Mouse (Mus musculus) CH12.LX (cell line): ENCODE data around the gene Tac1. TPM values are rescaled to one million over a fixed set of nuclear protein-coding genes. Genes with fewer than 3 reads are reported as not detected.

ENCODE experiments used
- DNase-seq: peaks from one replicate; pipeline ENCODE4 v3.0.0-alpha.2; 2013; ENCODE audit errors: extremely low read depth
- H3K27ac ChIP-seq: 2 replicates; pipeline ENCODE4 v1.5.1; 2012; ENCODE audit warnings: low read depth, mild to moderate bottlenecking, control low read depth, moderate library complexity; ENCODE audit not compliant: insufficient read depth
- H3K27me3 ChIP-seq: replicated peaks from 2 replicates; pipeline ENCODE3; 2012; ENCODE audit warnings: inconsistent platforms
- H3K36me3 ChIP-seq, 2 experiments: replicated peaks in 1 of 2; 2 replicates each; pipeline versions ENCODE3 to v1.6.1; 2012; ENCODE audit warnings: inconsistent platforms in 1 of 2, low read length in 1 of 2, mild to moderate bottlenecking in 1 of 2, mixed read lengths in 1 of 2, moderate library complexity in 1 of 2; ENCODE audit not compliant: control insufficient read depth in 1 of 2, insufficient read depth in 1 of 2
- H3K4me1 ChIP-seq, 2 experiments: 2 replicates each; pipeline ENCODE4 v1.6.1; 2012; ENCODE audit warnings: inconsistent platforms in 1 of 2, moderate library complexity in 1 of 2; ENCODE audit not compliant: insufficient read depth in 2 of 2, control insufficient read depth in 1 of 2
- H3K4me2 ChIP-seq: 2 replicates; pipeline ENCODE4 v1.6.1; 2012; ENCODE audit warnings: low read depth, mild to moderate bottlenecking, control low read depth; ENCODE audit not compliant: poor library complexity, insufficient read depth, severe bottlenecking
- H3K4me3 ChIP-seq, 3 experiments: fragments of 150-350 bp in 1 of 3; sonication (generic) in 1 of 3; replicated peaks in 1 of 3; 2 replicates each; pipeline versions ENCODE3 to v1.5.1; 2011 to 2012; ENCODE audit warnings: low read depth in 2 of 3, low read length in 2 of 3, mild to moderate bottlenecking in 2 of 3, moderate library complexity in 2 of 3, control low read depth in 1 of 3, improper control_type of control experiment in 1 of 3, inconsistent platforms in 1 of 3, mixed read lengths in 1 of 3; ENCODE audit not compliant: poor library complexity in 1 of 3
- H3K79me2 ChIP-seq: replicated peaks from 2 replicates; pipeline ENCODE4 v1.6.1; 2012; ENCODE audit warnings: mild to moderate bottlenecking, moderate library complexity; ENCODE audit not compliant: control insufficient read depth, poor library complexity, insufficient read depth, severe bottlenecking; ENCODE audit errors: extremely low read depth
- H3K9ac ChIP-seq: 2 replicates; pipeline ENCODE4 v1.6.1; 2012; ENCODE audit warnings: low read depth, mild to moderate bottlenecking, control low read depth, moderate library complexity; ENCODE audit not compliant: insufficient read depth
- H3K9me3 ChIP-seq: replicated peaks from 2 replicates; pipeline ENCODE3; 2012; ENCODE audit warnings: low read length, inconsistent platforms, mixed read lengths
- BHLHE40 ChIP-seq: IDR thresholded peaks from 2 replicates; pipeline ENCODE4 v1.6.1; 2011; ENCODE audit warnings: mild to moderate bottlenecking, low read depth, low read length, improper control_type of control experiment
- CHD2 ChIP-seq: IDR thresholded peaks from 2 replicates; pipeline ENCODE4 v1.6.1; 2011; ENCODE audit warnings: low read length, improper control_type of control experiment
- CTCF ChIP-seq, 2 experiments: IDR thresholded peaks in 1 of 2; conservative IDR thresholded peaks in 1 of 2; 2 replicates each; pipeline ENCODE4 v1.5.1; 2011 to 2012; ENCODE audit warnings: low read depth in 2 of 2, low read length in 2 of 2, improper control_type of control experiment in 1 of 2, inconsistent platforms in 1 of 2, mild to moderate bottlenecking in 1 of 2, moderate library complexity in 1 of 2
- E2F4 ChIP-seq: IDR thresholded peaks from 2 replicates; pipeline ENCODE4 v1.6.1; 2011; ENCODE audit warnings: low read depth, low read length, improper control_type of control experiment; ENCODE audit not compliant: insufficient replicate concordance
- ELF1 ChIP-seq: IDR thresholded peaks from 2 replicates; pipeline ENCODE4 v1.6.1; 2014; ENCODE audit warnings: low read depth, mild to moderate bottlenecking, inconsistent platforms, low read length, improper control_type of control experiment
- EP300 ChIP-seq: IDR thresholded peaks from 2 replicates; pipeline ENCODE4 v1.6.1; 2011; ENCODE audit warnings: low read length, improper control_type of control experiment
- HCFC1 ChIP-seq: IDR thresholded peaks from 2 replicates; pipeline ENCODE4 v1.6.1; 2012; ENCODE audit warnings: low read depth, mild to moderate bottlenecking, inconsistent platforms, low read length, improper control_type of control experiment
- IRF4 ChIP-seq: IDR thresholded peaks from 2 replicates; pipeline ENCODE4 v1.6.1; 2014; ENCODE audit warnings: low read depth, mild to moderate bottlenecking, inconsistent platforms, low read length, improper control_type of control experiment
- JUN ChIP-seq: IDR thresholded peaks from 2 replicates; pipeline ENCODE4 v1.6.1; 2011; ENCODE audit warnings: low read depth, mild to moderate bottlenecking, low read length, improper control_type of control experiment, moderate library complexity; ENCODE audit not compliant: insufficient read depth
- KAT2A ChIP-seq: IDR thresholded peaks from 2 replicates; pipeline ENCODE4 v1.6.1; 2012; ENCODE audit warnings: low read length, improper control_type of control experiment, inconsistent platforms; ENCODE audit not compliant: insufficient replicate concordance
- MXI1 ChIP-seq: IDR thresholded peaks from 2 replicates; pipeline ENCODE4 v1.6.1; 2011; ENCODE audit warnings: mild to moderate bottlenecking, low read depth, low read length, improper control_type of control experiment
- MYC ChIP-seq: IDR thresholded peaks from 2 replicates; pipeline ENCODE4 v1.6.1; 2011; ENCODE audit warnings: low read depth, mild to moderate bottlenecking, improper control_type of control experiment, low read length
- NRF1 ChIP-seq: IDR thresholded peaks from 2 replicates; pipeline ENCODE4 v1.6.1; 2014; ENCODE audit warnings: low read depth, mild to moderate bottlenecking, inconsistent platforms, low read length, improper control_type of control experiment, moderate library complexity
- POLR2AphosphoS2 ChIP-seq: IDR thresholded peaks from 2 replicates; pipeline ENCODE4 v1.6.1; 2011; ENCODE audit warnings: low read depth, low read length, improper control_type of control experiment
- RAD21 ChIP-seq: IDR thresholded peaks from 2 replicates; pipeline ENCODE4 v1.6.1; 2011; ENCODE audit warnings: low read depth, mild to moderate bottlenecking, low read length, improper control_type of control experiment, moderate library complexity
- SIN3A ChIP-seq: IDR thresholded peaks from 2 replicates; pipeline ENCODE4 v1.6.1; 2012; ENCODE audit warnings: low read length, improper control_type of control experiment, inconsistent platforms
- TCF12 ChIP-seq: IDR thresholded peaks from 2 replicates; pipeline ENCODE4 v1.6.1; 2014; ENCODE audit warnings: low read depth, mild to moderate bottlenecking, inconsistent platforms, low read length, improper control_type of control experiment
- USF1 ChIP-seq: IDR thresholded peaks from 2 replicates; pipeline ENCODE4 v1.6.1; 2014; ENCODE audit warnings: low read depth, mild to moderate bottlenecking, inconsistent platforms, low read length, improper control_type of control experiment
- USF2 ChIP-seq: conservative IDR thresholded peaks from 2 replicates; pipeline ENCODE4 v1.6.1; 2011; ENCODE audit warnings: low read depth, low read length, improper control_type of control experiment
- ZC3H11A ChIP-seq: IDR thresholded peaks from 2 replicates; pipeline ENCODE4 v1.6.1; 2012; ENCODE audit warnings: low read depth, mild to moderate bottlenecking, inconsistent platforms, low read length, improper control_type of control experiment
- ZNF384 ChIP-seq: IDR thresholded peaks from 2 replicates; pipeline ENCODE4 v1.6.1; 2012; ENCODE audit warnings: low read depth, low read length, improper control_type of control experiment, inconsistent platforms
- dilution Hi-C: fragments of 300-500 bp; cut with MboI; formaldehyde crosslinking; loops from 2 replicates; pipeline ENCODE4 v1.14.3; 2020; ENCODE audit warnings: low sequenced_read_pairs; ENCODE audit not compliant: extremely low pct_unique_long_range_greater_than_20kb, extremely low pct_ligation_motif_present
- in situ Hi-C: fragments of 300-500 bp; cut with MboI; formaldehyde crosslinking; loops from 3 replicates; pipeline ENCODE4 v1.14.3; 2019; ENCODE audit warnings: low sequenced_read_pairs, low pct_ligation_motif_present, low pct_unique_long_range_greater_than_20kb, mixed read lengths
- polyA plus RNA-seq: library from polyadenylated mRNA; unstranded; fragments of >175 nt; gene quantifications from 2 replicates; pipeline ENCODE4 v1.2.1, GENCODE M21; 2012; ENCODE audit warnings: low read depth; ENCODE audit not compliant: insufficient read length
- total RNA-seq, 2 experiments: library from RNA; depleted of rRNA; stranded (reverse); fragments of 300-350 nt in 1 of 2; fragments of >200 nt in 1 of 2; gene quantifications; 2 replicates each; pipeline ENCODE4 v1.2.3; 2012 to 2014

Tac1 gene
- total and polyA plus RNA-seq, 3 experiments, result not detected

DNA sequence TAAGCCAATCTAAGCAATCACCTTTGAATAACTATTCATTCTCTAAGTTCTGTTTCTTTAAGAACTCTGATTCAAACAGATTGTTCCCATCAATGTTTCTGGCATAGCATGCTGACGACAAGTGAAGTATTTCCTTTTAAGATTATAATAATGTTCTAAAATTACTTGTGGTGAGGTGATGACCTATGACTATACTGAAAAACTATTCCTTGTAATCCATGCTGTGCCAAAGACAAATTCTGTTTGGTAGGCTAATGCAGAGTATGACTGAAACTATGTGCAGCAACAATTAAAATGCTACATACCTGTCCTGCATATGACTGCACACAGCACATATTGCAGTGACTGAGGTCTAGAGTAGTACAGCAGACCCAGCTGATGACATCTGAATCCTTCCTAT is 23.4 kb downstream of the Tac1 start:
- no peak overlapping the region for H3K27ac ChIP-seq
- H3K9me3 ChIP-seq, result no peaks in the 10 kb centered on the region
- dilution Hi-C loops (no loop called here), in situ Hi-C loops (no loop called here)
- no peak overlapping the region for H3K9ac ChIP-seq
- H3K4me3 ChIP-seq, result no peak overlapping the region
- no peak for DNase-seq
- TF ChIP-seq JUN (no peak), ELF1 (no peak), RAD21 (no peak), NRF1 (no peak), TCF12 (no peak), CTCF (conservative IDR thresholded peaks at IDR 0.05 in 1 of 2, IDR thresholded peaks at IDR 0.05 in 1 of 2; ENCODE audit: low read depth in 2 of 2, low read length in 2 of 2) (no peak), POLR2AphosphoS2 (no peak), SIN3A (no peak), ZNF384 (no peak), E2F4 (no peak), EP300 (no peak)
- TF ChIP-seq, all 38 proteins: peak for 0
- Histone ChIP-seq H3K79me2 (no peaks in the 10 kb centered on the region), H3K4me1 (no peaks in the 10 kb centered on the region), H3K36me3 (no peaks in the 10 kb centered on the region), H3K4me2 (no peak overlapping the region), H3K27me3 (no peaks in the 10 kb centered on the region)

DNA sequence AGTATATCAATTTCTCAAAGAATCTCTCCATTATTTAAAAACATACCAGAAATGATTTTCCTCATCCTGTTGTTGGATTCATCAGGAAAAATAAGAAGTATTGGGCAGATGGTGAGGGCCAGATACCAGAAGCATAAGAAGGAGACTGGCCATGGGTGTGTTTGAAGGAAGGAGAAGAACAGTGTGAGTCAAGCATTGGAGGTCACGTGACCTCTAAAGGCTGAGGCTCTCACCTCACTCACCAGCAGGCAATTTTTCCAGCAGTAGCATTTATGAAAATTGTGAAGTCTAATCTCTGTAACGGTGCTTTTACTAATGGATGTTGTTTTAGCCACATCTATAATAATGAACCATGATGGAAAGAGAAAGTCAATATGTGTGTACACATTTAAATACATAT is 39.8 kb downstream of the Tac1 start:
- no peak for DNase-seq
- no peaks in the 10 kb centered on the region for H3K79me2 ChIP-seq
- H3K4me2 ChIP-seq, result no peak overlapping the region
- dilution Hi-C loops, result no loop called here
- H3K4me1 ChIP-seq, result no peaks in the 10 kb centered on the region
- no peaks in the 10 kb centered on the region for H3K27me3 ChIP-seq
- TF ChIP-seq JUN (no peak), RAD21 (no peak), MYC (no peak), EP300 (no peak), USF2 (peak; percentile 66), KAT2A (no peak), HCFC1 (no peak), MXI1 (no peak), CHD2 (no peak), USF1 (peak; percentile 61), TCF12 (no peak), BHLHE40 (0 out of 2 replicates have a peak, but pooled peaks have one; percentile 11), ZC3H11A (no peak), SIN3A (no peak), E2F4 (no peak), IRF4 (no peak)
- H3K9ac ChIP-seq, result no peak overlapping the region
- H3K9me3 ChIP-seq, result no peaks in the 10 kb centered on the region
- H3K27ac ChIP-seq, result no peak overlapping the region
- no peaks in the 10 kb centered on the region for H3K36me3 ChIP-seq
- no peak overlapping the region for H3K4me3 ChIP-seq
- in situ Hi-C loops, result no loop called here
